Mouse (Mus musculus) intestine, embryonic 15.5 days (tissue): Measurements from ENCODE around the gene Gstm6. TPM values are rescaled to one million over a fixed set of nuclear protein-coding genes. Genes with fewer than 3 reads are reported as not detected.
A peak's percentile ranks its signal among the peaks of the same experiment; 100 is the strongest.

Experiments used
- ATAC-seq: fragments of 200-750 bp; cut with Nextera tagmentation; 2 replicates; pipeline ENCODE4 v1.8.0; 2017; ENCODE audit warnings: moderate TSS enrichment, moderate library complexity
- H3K27ac ChIP-seq: fragments of 300-500 bp; sonication (generic); 2 replicates; pipeline ENCODE4 v1.5.1; 2015; ENCODE audit warnings: mild to moderate bottlenecking, inconsistent platforms
- H3K27me3 ChIP-seq: fragments of 300-500 bp; sonication (generic); replicated peaks from 2 replicates; pipeline ENCODE4 v1.6.1; 2015; ENCODE audit warnings: inconsistent platforms
- H3K36me3 ChIP-seq: fragments of 300-500 bp; sonication (generic); 2 replicates; pipeline ENCODE4 v1.6.1; 2015; ENCODE audit warnings: inconsistent platforms
- H3K4me1 ChIP-seq: fragments of 300-500 bp; sonication (generic); replicated peaks from 2 replicates; pipeline ENCODE4 v1.6.1; 2015; ENCODE audit warnings: inconsistent platforms
- H3K4me2 ChIP-seq: fragments of 300-500 bp; sonication (generic); replicated peaks from 2 replicates; pipeline ENCODE4 v1.6.1; 2015; ENCODE audit warnings: mild to moderate bottlenecking, inconsistent platforms
- H3K4me3 ChIP-seq: fragments of 300-500 bp; sonication (generic); replicated peaks from 2 replicates; pipeline ENCODE4 v1.5.1; 2015; ENCODE audit warnings: inconsistent platforms
- H3K9ac ChIP-seq: fragments of 300-500 bp; sonication (generic); 2 replicates; pipeline ENCODE4 v1.6.1; 2015; ENCODE audit warnings: inconsistent platforms
- H3K9me3 ChIP-seq: fragments of 300-500 bp; sonication (generic); 2 replicates; pipeline ENCODE4 v1.6.1; 2016; ENCODE audit warnings: inconsistent platforms
- WGBS: fragments of 180-500 bp; shearing (Covaris S2); methylation state at CpG from one replicate; pipeline ENCODE4 v1.1.7; 2015; 5-methylcytosine and 5-hydroxymethylcytosine counted together
- polyA plus RNA-seq: library from polyadenylated mRNA; unstranded; fragments of >200 nt; fragmentation: Nextera tagmentation; extraction: Ambion mirVana; gene quantifications from 2 replicates; pipeline ENCODE4 v1.2.1, GENCODE M21; 2015

The Gstm6 gene
- polyA plus RNA-seq, 1 experiment from 2014 or later, result 16.9 TPM

DNA sequence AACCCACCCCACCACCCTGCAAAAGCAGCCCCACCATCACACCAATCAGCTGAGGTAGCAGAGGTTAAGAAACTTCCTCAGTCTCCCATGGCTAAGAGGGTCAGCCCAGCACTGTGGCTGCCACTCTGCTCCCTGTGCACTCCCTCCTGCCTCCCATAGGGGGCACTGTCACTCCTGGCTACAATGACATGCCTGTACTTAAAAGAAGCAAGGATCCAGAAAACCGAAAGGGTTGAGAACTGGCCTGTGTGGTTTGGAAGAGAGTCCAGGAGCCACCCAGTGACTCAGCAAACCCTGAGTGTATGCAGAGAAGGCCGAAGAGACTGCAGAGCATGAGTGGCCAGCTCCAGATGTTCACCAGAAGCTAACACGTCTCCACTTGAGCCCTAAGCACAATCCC is 4.1 kb downstream of the Gstm6 start:
- H3K4me2 ChIP-seq, result no peak overlapping the region
- no peaks in the 10 kb centered on the region for H3K36me3 ChIP-seq
- no peaks in the 10 kb centered on the region for H3K9me3 ChIP-seq
- H3K9ac ChIP-seq, result no peak overlapping the region
- no peak overlapping the region for H3K4me3 ChIP-seq
- no peaks in the 10 kb centered on the region for H3K27me3 ChIP-seq
- ATAC-seq, result peak; percentile 41; the same call in 1 of the 2 replicates
- H3K4me1 ChIP-seq, result no peaks in the 10 kb centered on the region
- WGBS, result 39% methylated on average over 3 of the region's 3 CpGs
- H3K27ac ChIP-seq, result no peak overlapping the region

DNA sequence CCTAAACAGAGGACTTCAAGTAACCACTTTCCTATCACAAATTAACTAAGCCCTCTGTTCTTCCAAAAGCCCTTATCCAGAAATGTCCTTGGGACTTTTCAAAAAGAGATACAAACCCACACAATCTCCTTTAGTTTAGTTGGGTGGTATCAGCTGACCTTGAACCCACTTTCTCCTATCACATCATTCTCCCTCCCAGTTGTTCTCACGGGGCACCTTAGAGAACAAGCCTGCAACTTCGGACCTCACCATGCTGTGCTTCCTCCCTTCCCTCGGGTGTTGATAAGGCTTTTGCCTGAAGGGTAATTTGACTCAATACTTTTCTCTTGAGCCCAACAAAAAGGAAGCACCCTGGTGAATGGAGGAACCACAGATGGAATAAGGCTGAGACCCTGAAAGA is 7.7 kb downstream of the Gstm6 start:
- Histone ChIP-seq H3K4me1 (0 out of 2 replicates have a peak, but pooled peaks cover 4% of the 10 kb centered on the region), H3K27ac (no peak overlapping the region), H3K4me3 (no peak overlapping the region), H3K36me3 (no peaks in the 10 kb centered on the region), H3K9ac (no peak overlapping the region), H3K9me3 (no peaks in the 10 kb centered on the region), H3K27me3 (no peaks in the 10 kb centered on the region), H3K4me2 (no peak overlapping the region)
- WGBS, result 46% methylated on average over 3 of the region's 3 CpGs
- ATAC-seq, result no peak

DNA sequence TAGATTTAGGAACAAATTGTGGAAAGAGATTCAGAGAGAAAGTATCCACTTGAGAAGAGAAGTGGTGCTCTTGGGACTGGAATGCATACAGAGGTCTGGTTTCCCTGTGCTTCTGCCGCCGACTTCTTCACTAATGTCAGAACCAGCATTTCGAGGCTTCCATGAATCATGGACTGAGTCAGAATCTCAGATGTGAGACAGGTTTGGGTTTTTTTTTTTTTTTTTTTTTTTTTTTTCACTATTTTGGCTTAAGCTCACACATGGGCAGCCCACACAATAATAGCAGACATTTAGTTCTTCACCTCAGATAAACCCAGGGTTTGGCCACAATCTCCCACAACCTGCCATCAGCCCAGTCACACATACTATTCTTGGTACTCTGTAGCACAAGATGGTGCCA is 8.3 kb downstream of the Gstm6 start:
- H3K9me3 ChIP-seq, result no peaks in the 10 kb centered on the region
- H3K4me2 ChIP-seq, result no peak overlapping the region
- no peak overlapping the region for H3K27ac ChIP-seq
- no peak overlapping the region for H3K9ac ChIP-seq
- no peak for ATAC-seq
- 76% methylated on average over 3 of the region's 3 CpGs for WGBS
- H3K27me3 ChIP-seq, result no peaks in the 10 kb centered on the region
- no peaks in the 10 kb centered on the region for H3K36me3 ChIP-seq
- 0 out of 2 replicates have a peak, but pooled peaks cover 4% of the 10 kb centered on the region for H3K4me1 ChIP-seq
- H3K4me3 ChIP-seq, result no peak overlapping the region

DNA sequence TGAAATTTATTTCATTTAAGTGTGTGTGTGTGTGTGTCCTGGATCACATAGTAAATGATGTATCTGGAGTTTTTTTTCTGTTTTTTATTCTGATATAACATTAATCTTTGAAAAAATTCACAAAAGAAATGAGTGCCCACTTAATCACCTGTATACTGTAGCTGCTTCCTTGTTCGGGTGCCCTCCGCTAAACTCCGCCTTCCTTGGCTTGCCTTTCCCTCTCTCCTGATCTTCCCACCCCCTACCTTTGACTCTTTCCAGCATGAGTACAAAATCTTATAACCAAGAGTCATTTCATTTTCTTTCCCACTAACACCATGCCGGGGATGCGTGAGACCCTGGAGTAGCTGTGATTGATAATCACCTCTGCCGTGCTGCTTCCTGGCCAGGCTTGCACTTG is 11.4 kb downstream of the Gstm6 start:
- Histone ChIP-seq H3K36me3 (no peaks in the 10 kb centered on the region), H3K9me3 (no peaks in the 10 kb centered on the region), H3K4me1 (0 out of 2 replicates have a peak, but pooled peaks cover 5% of the 10 kb centered on the region), H3K27me3 (no peaks in the 10 kb centered on the region), H3K4me3 (no peak overlapping the region), H3K9ac (no peak overlapping the region), H3K27ac (peak overlapping the region; percentile 28; the same call in 1 of the 2 replicates), H3K4me2 (no peak overlapping the region)
- peak; percentile 71 for ATAC-seq
- WGBS, result 52% methylated on average over 6 of the region's 6 CpGs

DNA sequence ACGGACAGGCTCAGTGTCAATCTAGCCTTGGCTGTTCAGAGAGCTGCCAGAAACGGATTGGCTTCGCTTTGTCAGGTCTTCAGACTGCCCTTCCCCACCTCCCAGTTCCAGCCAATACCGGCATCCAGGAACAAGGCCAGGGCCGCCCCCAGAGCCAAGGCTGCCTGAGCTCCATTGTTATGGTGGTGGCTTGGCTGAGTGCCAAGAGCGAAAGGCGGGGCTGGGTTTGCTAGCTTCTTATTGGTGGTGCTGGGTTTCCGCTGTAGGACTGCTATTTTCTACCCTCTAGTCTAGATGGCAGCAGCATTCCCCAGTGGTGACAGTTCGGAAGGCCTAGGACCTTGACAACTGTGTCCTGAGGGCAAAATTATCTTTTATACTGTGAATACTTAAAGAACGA is 11.9 kb downstream of the Gstm6 start, which contains the start of gene Gstm7:
Gene Gstm7 (minus strand): TSS at position 148 of the 400 bp plus-strand sequence.
- Histone ChIP-seq H3K36me3 (no peaks in the 10 kb centered on the region), H3K27ac (peak within 1 kb of the TSS; percentile 28; the same call in 1 of the 2 replicates), H3K4me2 (peak within 1 kb of the TSS; percentile 66), H3K27me3 (no peaks in the 10 kb centered on the region), H3K4me1 (0 out of 2 replicates have a peak, but pooled peaks cover 5% of the 10 kb centered on the region), H3K9me3 (no peaks in the 10 kb centered on the region), H3K9ac (peak within 1 kb of the TSS; percentile 28; the same call in 1 of the 2 replicates), H3K4me3 (peak within 1 kb of the TSS; percentile 33)
- peak; percentile 98 for ATAC-seq
- WGBS, result 7% methylated on average over 10 of the region's 10 CpGs

DNA sequence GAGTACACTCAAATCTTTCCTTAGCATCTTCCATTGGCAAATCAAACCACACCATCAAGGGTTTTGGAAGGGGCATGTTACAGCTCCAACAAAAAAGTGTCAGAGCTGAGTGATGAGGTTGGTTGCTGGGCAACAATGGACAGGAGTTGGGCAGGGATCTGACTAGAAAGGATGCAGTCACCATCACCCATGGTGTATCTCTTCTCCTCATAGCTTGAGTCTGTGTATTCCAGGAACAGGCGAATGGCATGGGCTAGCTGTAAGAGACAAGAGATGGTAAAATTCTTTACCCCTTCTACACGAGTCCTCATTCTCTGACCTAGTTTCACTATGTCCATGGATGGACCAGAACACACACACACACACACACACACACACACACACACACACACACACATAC is 12.4 kb downstream of the Gstm6 start:
- 0 out of 2 replicates have a peak overlapping the region, but pooled peaks have one; percentile 27 for H3K27ac ChIP-seq
- no peaks in the 10 kb centered on the region for H3K9me3 ChIP-seq
- H3K36me3 ChIP-seq, result no peaks in the 10 kb centered on the region
- H3K4me3 ChIP-seq, result peak overlapping the region; percentile 33
- H3K27me3 ChIP-seq, result no peaks in the 10 kb centered on the region
- H3K4me2 ChIP-seq, result peak overlapping the region; percentile 66
- WGBS, result 60% methylated on average over 2 of the region's 2 CpGs
- peak overlapping the region; percentile 28; the same call in 1 of the 2 replicates for H3K9ac ChIP-seq
- ATAC-seq, result no peak
- H3K4me1 ChIP-seq, result 0 out of 2 replicates have a peak, but pooled peaks cover 5% of the 10 kb centered on the region

DNA sequence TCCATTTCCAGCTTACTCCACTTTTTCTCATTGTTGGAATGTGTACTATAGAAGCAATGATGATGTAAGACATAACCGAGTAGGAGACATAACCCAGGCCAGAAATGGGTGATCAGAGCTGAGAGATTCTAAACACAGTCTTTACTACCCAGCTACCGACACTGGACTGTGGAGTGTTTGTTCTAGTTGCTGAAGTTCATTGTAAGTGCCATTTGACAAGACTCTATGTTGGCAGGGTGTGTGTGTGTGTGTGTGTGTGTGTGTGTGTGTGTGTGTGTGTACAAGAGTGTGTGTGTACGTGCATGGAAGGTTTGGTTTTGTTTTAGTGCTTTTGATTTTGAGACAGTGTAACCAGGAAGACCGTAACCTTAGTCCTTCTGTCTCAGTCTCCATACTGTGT is 13.8 kb downstream of the Gstm6 start:
- Histone ChIP-seq H3K4me1 (0 out of 2 replicates have a peak, but pooled peaks cover 5% of the 10 kb centered on the region), H3K9me3 (no peaks in the 10 kb centered on the region), H3K36me3 (no peaks in the 10 kb centered on the region), H3K9ac (no peak overlapping the region), H3K27ac (no peak overlapping the region), H3K4me2 (no peak overlapping the region), H3K27me3 (no peaks in the 10 kb centered on the region), H3K4me3 (no peak overlapping the region)
- WGBS, result 76% methylated on average over 4 of the region's 4 CpGs
- no peak for ATAC-seq

DNA sequence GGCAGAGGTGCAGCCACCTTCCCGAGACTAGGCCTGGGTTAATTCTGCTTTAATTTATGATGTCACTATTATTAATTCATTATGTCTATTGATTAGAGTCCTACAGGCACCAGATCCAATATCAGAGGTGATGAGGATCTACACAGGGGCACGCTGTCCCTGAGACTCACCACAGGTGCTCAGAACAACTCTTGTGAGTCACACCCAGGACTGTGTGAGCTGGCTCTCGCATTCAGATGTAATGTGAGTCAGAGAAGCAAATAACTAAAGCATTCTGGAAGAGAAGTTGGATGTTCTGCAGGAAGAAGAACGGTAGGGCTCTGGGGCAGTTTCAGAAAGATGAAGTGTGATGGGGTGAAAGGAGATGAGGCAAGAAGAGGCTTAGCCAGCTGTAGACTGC is 14.3 kb downstream of the Gstm6 start:
- Histone ChIP-seq H3K4me1 (0 out of 2 replicates have a peak, but pooled peaks cover 5% of the 10 kb centered on the region), H3K27me3 (no peaks in the 10 kb centered on the region), H3K4me3 (no peak overlapping the region), H3K4me2 (no peak overlapping the region), H3K9ac (no peak overlapping the region), H3K27ac (no peak overlapping the region), H3K36me3 (no peaks in the 10 kb centered on the region), H3K9me3 (no peaks in the 10 kb centered on the region)
- no peak for ATAC-seq
- 73% methylated on average over 4 of the region's 4 CpGs for WGBS

DNA sequence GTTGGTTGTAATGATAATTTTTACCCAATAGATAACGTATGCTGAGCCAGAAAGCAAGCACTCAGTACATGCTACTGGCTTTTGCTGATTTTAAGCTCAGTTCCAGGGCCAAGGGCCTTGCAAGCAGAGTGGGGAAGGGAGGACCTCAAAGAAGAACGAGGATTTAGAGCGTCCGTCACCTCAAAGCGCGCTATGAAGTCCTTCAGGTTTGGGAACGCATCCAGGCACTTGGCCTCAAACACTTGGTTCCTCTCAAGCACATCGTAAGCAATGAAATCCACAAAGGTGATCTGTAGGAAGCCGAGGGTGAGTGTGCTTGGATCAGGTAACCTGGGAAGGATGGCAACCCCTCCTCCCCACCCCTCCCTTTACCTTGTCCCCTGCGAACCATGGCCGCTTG is 14.9 kb downstream of the Gstm6 start:
- WGBS, result 78% methylated on average over 11 of the region's 11 CpGs
- Histone ChIP-seq H3K9me3 (no peaks in the 10 kb centered on the region), H3K4me1 (0 out of 2 replicates have a peak, but pooled peaks cover 5% of the 10 kb centered on the region), H3K9ac (no peak overlapping the region), H3K36me3 (no peaks in the 10 kb centered on the region), H3K27ac (no peak overlapping the region), H3K4me2 (no peak overlapping the region), H3K27me3 (no peaks in the 10 kb centered on the region), H3K4me3 (no peak overlapping the region)
- no peak for ATAC-seq

DNA sequence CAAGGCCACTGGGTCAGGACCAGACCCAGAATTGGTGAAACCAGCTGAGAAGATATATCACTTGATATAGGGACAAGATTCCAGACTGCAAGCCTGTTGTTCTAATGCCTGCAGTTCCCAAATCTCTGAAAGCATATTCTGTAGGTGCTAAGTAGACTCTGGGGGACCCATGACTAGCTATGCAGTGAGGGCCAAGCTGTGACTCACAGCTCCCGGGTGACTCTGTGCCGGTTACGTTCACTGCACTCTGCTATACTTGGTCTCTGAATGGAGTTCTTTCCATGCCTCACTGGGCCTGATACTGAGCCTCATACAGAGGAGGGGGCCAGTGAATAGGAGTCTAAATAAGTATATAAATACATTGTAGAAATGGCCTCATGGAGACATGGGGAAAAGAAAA is 15.7 kb downstream of the Gstm6 start:
- Histone ChIP-seq H3K4me1 (0 out of 2 replicates have a peak, but pooled peaks cover 5% of the 10 kb centered on the region), H3K27me3 (no peaks in the 10 kb centered on the region), H3K4me3 (no peak overlapping the region), H3K9me3 (no peaks in the 10 kb centered on the region), H3K27ac (no peak overlapping the region), H3K9ac (no peak overlapping the region), H3K36me3 (no peaks in the 10 kb centered on the region), H3K4me2 (no peak overlapping the region)
- WGBS, result 92% methylated on average over 3 of the region's 3 CpGs
- no peak for ATAC-seq

DNA sequence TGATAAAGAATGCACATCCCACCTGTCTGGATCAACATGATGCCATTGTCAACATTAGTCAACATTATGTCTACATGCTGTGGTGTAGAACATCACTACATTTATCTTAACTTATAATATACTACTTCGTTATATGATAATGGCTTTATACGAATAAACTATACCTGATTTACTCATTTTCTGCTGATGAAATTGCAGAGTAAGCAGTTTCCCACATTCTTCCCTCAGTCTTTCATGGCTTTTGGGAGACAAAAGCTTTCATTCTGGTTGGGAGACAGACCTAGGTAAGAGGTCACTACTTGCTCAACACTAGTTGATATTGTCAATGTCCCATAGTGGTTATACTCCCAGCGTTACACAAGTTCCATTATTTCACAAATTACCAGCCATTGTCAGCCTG is 18.2 kb downstream of the Gstm6 start:
- H3K4me1 ChIP-seq, result 0 out of 2 replicates have a peak, but pooled peaks cover 2% of the 10 kb centered on the region
- H3K27me3 ChIP-seq, result no peaks in the 10 kb centered on the region
- H3K27ac ChIP-seq, result no peak overlapping the region
- H3K9ac ChIP-seq, result no peak overlapping the region
- ATAC-seq, result no peak
- 92% methylated on average over 3 of the region's 3 CpGs for WGBS
- H3K9me3 ChIP-seq, result no peaks in the 10 kb centered on the region
- H3K4me2 ChIP-seq, result no peak overlapping the region
- H3K4me3 ChIP-seq, result no peak overlapping the region
- H3K36me3 ChIP-seq, result no peaks in the 10 kb centered on the region

DNA sequence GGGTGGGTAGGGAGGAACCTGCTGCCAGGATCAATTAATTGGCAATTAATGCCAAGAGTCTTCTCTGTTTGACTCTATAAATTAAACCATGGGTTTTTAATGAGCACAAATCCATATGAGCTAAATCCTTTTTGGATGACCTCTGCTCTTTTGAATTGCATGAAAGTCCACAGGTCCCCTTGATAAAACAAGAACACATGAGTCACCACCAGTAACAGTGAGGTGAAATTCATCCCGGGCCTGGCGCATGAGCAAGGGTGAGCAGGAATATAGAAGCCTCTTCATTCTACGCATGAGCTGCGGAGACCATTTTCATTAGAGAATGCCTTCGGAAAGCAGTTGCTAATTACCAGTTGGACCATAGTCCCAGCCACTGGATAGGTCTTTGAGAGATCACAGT is 23.2 kb downstream of the Gstm6 start:
- H3K4me1 ChIP-seq, result no peaks in the 10 kb centered on the region
- H3K9ac ChIP-seq, result no peak overlapping the region
- 81% methylated on average over 5 of the region's 5 CpGs for WGBS
- no peak overlapping the region for H3K4me3 ChIP-seq
- no peaks in the 10 kb centered on the region for H3K27me3 ChIP-seq
- H3K4me2 ChIP-seq, result no peak overlapping the region
- no peaks in the 10 kb centered on the region for H3K9me3 ChIP-seq
- peak; percentile 59 for ATAC-seq
- no peak overlapping the region for H3K27ac ChIP-seq
- no peaks in the 10 kb centered on the region for H3K36me3 ChIP-seq

DNA sequence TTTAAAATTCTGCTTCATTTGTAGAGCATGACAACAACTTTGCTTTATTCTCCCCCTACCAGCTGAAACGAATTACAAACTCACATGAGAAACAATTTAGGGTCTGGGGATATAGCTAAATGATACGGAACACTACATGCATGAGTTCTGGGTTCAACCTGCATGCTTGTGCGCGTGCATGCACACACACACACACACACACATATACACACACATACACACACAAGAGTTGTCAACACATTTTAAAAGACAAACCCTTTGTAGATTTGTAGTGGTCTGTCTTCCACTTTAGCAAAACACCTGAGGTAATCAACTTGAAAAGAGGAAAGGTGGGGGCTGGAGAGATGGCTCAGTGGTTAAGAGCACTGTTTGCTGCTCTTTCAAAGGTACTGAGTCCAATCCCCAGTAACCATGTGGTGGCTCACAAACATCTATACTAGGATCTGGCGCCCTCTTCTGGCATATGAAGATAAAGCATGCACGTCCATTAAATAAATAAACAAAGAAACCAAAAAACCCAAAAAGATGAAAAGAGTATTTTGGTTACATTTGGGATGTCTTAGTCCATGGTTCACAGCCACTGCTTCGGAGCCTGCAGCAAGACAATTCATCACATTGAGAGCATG is 25.7 kb downstream of the Gstm6 start:
- Histone ChIP-seq H3K9ac (no peak overlapping the region), H3K4me3 (no peak overlapping the region), H3K4me2 (no peak overlapping the region), H3K9me3 (no peaks in the 10 kb centered on the region), H3K4me1 (no peaks in the 10 kb centered on the region), H3K36me3 (no peaks in the 10 kb centered on the region), H3K27me3 (no peaks in the 10 kb centered on the region), H3K27ac (no peak overlapping the region)
- WGBS, result 56% methylated on average over 7 of the region's 7 CpGs
- ATAC-seq, result peak; percentile 51; the same call in 1 of the 2 replicates
